Mouse (Mus musculus): ENCODE measurements around the gene Zfp872.
"Not testable (repeated sequence)": the region's sequence is repeated elsewhere in the genome, so short reads cannot be mapped to it uniquely, and the experiment has no call there.

Gene Zfp872

DNA sequence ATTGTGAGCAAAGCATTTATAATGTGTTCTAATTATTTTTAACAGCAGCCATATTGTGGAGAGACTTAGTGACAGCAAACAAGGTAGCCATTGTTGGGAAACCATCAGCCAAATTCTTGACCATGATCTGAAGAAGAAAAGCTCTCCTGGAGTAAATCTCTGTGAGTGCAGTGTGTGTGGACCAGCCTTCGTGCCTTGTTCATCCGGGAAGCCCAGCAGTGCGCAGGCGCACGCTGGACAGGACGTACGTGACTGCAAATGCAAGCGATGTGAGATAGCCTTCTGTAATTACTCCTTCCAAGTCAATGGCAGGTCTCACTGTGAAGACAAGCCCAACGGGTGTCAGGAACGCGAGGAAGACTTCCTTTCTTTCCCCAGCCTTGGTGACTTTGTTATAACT, 18.6 kb upstream of the Zfp872 start:
- DNase-seq (ENCODE audit: low read depth, low spot score), result no peak

DNA sequence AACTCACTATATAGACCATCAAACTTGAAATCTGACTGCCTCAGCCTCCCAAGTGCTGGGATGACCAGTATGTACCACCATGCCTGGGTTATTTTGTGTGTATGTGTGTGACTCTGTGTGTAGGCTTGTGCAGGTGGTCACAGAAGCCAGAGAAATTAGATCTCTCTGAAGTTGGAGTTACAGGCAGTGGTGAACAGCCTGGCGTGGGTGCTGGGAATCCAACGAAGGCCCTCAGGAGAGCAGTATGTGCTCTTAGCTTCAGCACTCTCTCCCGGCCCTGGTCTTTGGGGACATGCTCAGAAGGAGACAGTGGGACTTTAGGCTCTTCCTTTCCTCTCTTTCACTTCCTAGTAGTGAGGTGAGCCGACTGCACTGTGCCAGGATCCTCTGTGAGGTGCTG, 15.6 kb upstream of the Zfp872 start:
- DNase-seq (ENCODE audit: low read depth, low spot score), result no peak

GRCm38 (mm10) chr9:22196412-22196811, 8.5 kb downstream of the Zfp872 start:
- DNase-seq (ENCODE audit: low read depth, low spot score), result no peak

DNA sequence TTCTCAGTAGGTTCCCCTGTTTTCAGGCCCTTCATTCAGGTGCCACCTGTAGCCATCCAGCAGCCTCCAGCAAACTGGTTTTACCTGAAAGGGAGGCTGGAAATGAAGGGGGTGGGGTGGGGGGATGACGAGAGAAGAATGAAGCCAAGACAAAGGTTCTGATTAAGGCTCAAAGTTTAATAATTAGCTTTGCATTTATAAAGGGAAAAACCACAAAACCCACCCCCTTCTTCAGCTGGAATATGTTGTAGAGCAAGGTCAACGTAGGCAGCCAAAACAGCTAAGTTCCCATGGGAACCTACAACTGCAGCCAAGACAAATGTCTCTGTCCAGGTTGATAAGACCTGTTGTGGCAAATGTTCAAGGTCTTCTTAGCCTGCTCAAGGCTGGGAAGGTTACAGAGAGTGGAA, 25.9 kb downstream of the Zfp872 start:
- DNase-seq (ENCODE audit: low read depth, low spot score), result no peak

DNA sequence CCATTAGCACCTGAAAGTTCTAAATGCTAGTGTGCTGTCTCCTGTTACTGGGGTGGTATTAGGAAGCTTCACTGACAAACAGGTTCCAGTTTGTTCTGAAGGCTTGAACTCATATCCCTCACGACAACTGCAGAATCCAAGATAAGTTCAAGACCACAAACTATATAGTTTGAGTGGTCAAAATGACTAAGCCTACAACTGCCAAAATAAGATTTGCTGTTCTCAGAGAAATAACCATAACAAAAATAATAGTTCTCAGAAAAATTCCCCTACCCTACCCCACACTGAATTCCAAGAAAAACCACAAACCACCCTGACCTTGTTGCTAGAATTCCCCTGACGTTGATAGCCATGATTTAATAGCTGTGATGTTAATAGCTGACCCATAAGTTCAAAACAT, 26.7 kb downstream of the Zfp872 start:
- DNase-seq (ENCODE audit: low read depth, low spot score), result no peak

- no peak for DNase-seq (ENCODE audit: low read depth, low spot score)
Observed at GRCm38 (mm10) chr9:22216705-22217104, 28.8 kb downstream of the Zfp872 start.

GRCm38 (mm10) chr9:22217858-22218493, 30.1 kb downstream of the Zfp872 start:
- DNase-seq (ENCODE audit: low read depth, low spot score), result no peak

GRCm38 (mm10) chr9:22224066-22224465, 36.2 kb downstream of the Zfp872 start:
- no peak for DNase-seq (ENCODE audit: low read depth, low spot score)

- DNase-seq (ENCODE audit: low read depth, low spot score), result peak; percentile 35
Observed at GRCm38 (mm10) chr9:22224536-22225503, 36.9 kb downstream of the Zfp872 start.

DNA sequence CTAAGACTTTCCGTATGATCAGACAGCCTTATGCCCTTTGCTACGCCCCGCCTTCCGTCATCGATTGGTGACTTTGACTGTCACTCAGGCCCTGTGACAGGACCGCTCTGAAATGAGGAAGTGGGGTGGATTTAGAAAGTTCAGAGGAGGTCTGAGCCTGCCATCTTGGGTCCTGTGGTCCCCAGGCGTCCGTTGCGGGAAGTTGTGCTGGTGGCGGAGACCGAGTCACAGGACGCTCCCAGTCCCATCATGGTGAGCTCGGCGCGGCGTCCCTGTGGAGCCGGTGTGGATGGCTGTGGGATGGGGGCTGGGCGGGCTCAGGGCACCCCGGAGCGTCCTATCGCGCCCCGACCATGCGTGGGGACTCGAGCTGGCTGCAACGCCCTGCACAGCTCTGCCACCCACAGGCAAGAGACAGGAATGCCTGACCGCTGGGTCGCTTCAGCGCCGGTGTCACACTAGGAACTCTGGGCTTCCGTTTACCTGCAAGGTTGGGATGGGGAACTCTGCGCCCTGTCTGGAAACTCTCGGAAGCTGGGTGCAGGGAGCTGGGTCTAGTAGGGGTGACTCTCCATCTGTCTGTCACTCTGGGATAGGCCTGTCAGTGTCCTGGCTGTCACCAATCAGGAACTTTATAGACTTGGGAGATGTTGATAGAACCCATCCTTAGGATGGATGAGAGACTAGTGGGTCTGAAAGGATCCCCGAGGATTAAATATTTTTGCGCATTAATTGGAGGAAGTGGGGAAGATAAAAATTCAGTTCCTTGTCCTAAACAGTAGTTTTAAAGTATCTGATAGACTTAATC, 37.9 kb downstream of the Zfp872 start, which contains the start of gene Zfp809:
Zfp809 (plus strand) TSS at position 134 of the 808 bp plus-strand sequence.
- DNase-seq (ENCODE audit: low read depth, low spot score), result peak; percentile 98

DNA sequence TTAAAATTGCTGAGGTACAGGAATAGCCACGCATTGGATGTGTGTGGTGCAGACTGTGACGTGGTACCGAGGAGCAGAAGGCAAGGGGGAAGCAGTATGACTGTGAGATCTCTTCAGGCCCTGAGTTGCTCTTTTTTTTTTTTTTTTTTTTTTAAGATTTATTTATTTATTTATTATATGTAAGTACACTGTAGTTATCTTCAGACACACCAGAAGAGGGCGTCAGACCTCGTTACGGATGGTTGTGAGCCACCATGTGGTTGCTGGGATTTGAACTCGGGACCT, 38.4 kb downstream of the Zfp872 start:
- DNase-seq (ENCODE audit: low read depth, low spot score), result not testable (repeated sequence)

- no peak for DNase-seq (ENCODE audit: low read depth, low spot score)
Observed at GRCm38 (mm10) chr9:22226846-22227245, 39.0 kb downstream of the Zfp872 start.

GRCm38 (mm10) chr9:22229386-22230026, 41.6 kb downstream of the Zfp872 start:
- no peak for DNase-seq (ENCODE audit: low read depth, low spot score)

DNA sequence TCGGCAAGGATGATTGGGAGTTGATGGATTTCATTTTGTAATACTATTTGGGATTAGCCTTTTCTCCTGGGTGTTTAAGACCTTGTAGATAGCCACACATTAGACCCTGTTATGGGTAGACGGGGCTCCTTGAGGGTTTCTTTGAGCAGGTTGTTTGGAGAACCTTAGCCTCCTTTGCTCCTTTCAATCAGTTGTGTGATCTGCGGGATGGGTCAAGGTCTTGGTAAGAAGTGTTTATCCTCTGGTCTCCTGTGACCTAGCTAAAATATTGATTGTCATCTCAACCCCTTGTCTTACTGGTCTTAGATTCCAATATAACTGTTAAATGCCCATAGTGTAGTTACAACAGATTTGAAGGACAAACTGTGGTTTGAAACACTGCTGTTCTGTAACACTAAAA, 42.2 kb downstream of the Zfp872 start:
- no peak for DNase-seq (ENCODE audit: low read depth, low spot score)

- no peak for DNase-seq (ENCODE audit: low read depth, low spot score)
Observed at GRCm38 (mm10) chr9:22230556-22230955, 42.7 kb downstream of the Zfp872 start.

DNA sequence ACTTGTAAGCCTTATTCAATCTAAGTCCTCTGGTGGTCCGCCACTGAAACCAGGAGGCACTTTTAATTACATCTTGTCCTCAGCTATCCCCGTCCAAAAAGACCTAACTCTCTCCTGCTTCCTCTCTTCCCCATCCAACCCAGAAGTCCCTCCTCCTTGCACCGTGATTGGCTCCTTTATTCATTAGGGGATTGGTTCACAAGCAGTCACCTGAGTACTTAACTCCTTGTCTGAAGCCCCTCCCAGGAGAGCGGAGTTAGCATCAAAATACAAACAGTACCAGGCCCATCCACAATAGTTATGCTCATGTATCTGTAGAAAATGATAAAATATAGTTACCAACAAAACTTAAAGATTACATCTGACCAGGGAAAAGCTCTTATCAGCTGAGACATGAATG, 52.1 kb downstream of the Zfp872 start:
- no peak for DNase-seq (ENCODE audit: low read depth, low spot score)

DNA sequence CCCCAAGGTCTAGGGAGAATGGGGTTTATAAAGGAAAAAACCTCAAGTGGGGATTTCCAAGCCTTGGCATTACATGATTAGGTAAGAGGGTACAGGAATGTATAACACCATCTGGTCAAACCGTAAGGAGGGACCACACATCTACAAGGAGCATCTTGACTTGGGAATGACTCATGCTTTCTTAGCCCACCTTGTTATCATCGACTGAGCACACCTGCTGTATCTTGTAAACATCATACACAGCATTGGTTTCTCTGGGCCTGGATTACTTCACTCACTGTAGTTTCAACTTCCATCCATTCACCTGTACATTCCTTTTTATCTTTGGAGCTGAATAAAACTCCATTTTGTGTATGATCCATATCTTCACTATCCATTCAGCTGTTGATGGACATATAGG, 56.4 kb downstream of the Zfp872 start:
- DNase-seq (ENCODE audit: low read depth, low spot score), result no peak

Measured in telencephalon, adult 2 months (tissue).